13 mouse cellular contexts compared by ENCODE assay signal in genomic region chr3:88231061-88231641, GRCm38 (mm10). TPM values are rescaled to one million over a fixed set of nuclear protein-coding genes. Genes with fewer than 3 reads are reported as not detected.
DNase-seq lines count a peak whose midpoint lies in the region; ATAC-seq and TF ChIP-seq lines count a peak whose summit lies in the region.
"Had no signal": no experiment of that assay in that cellular context is flagged by ENCODE, and none has a peak within 500 bp of the region (broad histone marks: within the 10 kb centered on the region; RNA-seq: fewer than 3 reads in every experiment).

No protein-coding gene starts in this region.

- peak; percentile 47; the same call in 1 of the 2 replicates for ATAC-seq in kidney, embryonic 15.5 days (replicated peaks; ENCODE audit: low FRiP score)
- peak; percentile 73 for ATAC-seq in forebrain, embryonic 14.5 days
- peak; percentile 82 for ATAC-seq in midbrain, embryonic 14.5 days (ENCODE audit: low FRiP score, low TSS enrichment)
- ATAC-seq in lung, postnatal 0 days: no peak
- ATAC-seq: intestine, embryonic 15.5 days had no signal

- H3K27me3 ChIP-seq in kidney, embryonic 15.5 days: peaks cover 57% of the 10 kb centered on the region
- H3K27me3 ChIP-seq in forebrain, embryonic 14.5 days (replicated peaks; ENCODE audit: control insufficient read depth, insufficient read depth, low read length): no peaks in the 10 kb centered on the region
- no peaks in the 10 kb centered on the region for H3K27me3 ChIP-seq in midbrain, embryonic 14.5 days (ENCODE audit: control insufficient read depth, insufficient read depth, low read length)
- H3K27me3 ChIP-seq in heart, adult 2 months (ENCODE audit: control insufficient read depth, insufficient read depth, low read length): no peaks in the 10 kb centered on the region
- no peaks in the 10 kb centered on the region; the same call in 1 of the 2 replicates for H3K27me3 ChIP-seq in lung, postnatal 0 days (replicated peaks; ENCODE audit: insufficient read depth, low read length)

- no peak overlapping the region for H3K9ac ChIP-seq in kidney, embryonic 15.5 days
- peak overlapping the region; percentile 55 for H3K9ac ChIP-seq in forebrain, embryonic 14.5 days (ENCODE audit: low read length)
- H3K9ac ChIP-seq in midbrain, embryonic 14.5 days (replicated peaks; ENCODE audit: low read length): no peak overlapping the region; the same call in 1 of the 2 replicates
- no peak overlapping the region for H3K9ac ChIP-seq in heart, adult 2 months (ENCODE audit: low read depth, low read length)
- no peak overlapping the region for H3K9ac ChIP-seq in lung, postnatal 0 days (replicated peaks; ENCODE audit: low read depth)
- H3K9ac ChIP-seq: intestine, embryonic 15.5 days had no signal

- WGBS in kidney, embryonic 15.5 days: 47% methylated on average over 1 of the region's 1 CpGs
- WGBS in forebrain, embryonic 14.5 days: 14% methylated on average over 1 of the region's 1 CpGs
- WGBS in midbrain, embryonic 14.5 days: 23% methylated on average over 1 of the region's 1 CpGs
- 47% methylated on average over 1 of the region's 1 CpGs for WGBS in heart, adult 2 months
- no CpG with 5 or more reads among the region's 1 CpGs for WGBS in lung, postnatal 0 days

- H3K4me2 ChIP-seq in kidney, embryonic 15.5 days: no peak overlapping the region
- peak overlapping the region; percentile 23; the same call in 1 of the 2 replicates for H3K4me2 ChIP-seq in forebrain, embryonic 14.5 days (ENCODE audit: low read length)
- no peak overlapping the region for H3K4me2 ChIP-seq in midbrain, embryonic 14.5 days (ENCODE audit: low read length)
- H3K4me2 ChIP-seq in lung, postnatal 0 days (replicated peaks; ENCODE audit: low read depth, low read length): no peak overlapping the region
- H3K4me2 ChIP-seq: intestine, embryonic 15.5 days had no signal

- TF ChIP-seq CTCF in heart, adult 2 months (IDR thresholded peaks at IDR 0.05): no peak
- TF ChIP-seq CTCF in lung, postnatal 0 days (IDR thresholded peaks at IDR 0.05): no peak

- no peaks in the 10 kb centered on the region for H3K36me3 ChIP-seq in kidney, embryonic 15.5 days
- H3K36me3 ChIP-seq in forebrain, embryonic 14.5 days (ENCODE audit: control insufficient read depth, insufficient read depth, low read length): peaks cover 45% of the 10 kb centered on the region
- H3K36me3 ChIP-seq in midbrain, embryonic 14.5 days (ENCODE audit: control insufficient read depth, insufficient read depth, low read length): peaks cover 32% of the 10 kb centered on the region
- no peaks in the 10 kb centered on the region for H3K36me3 ChIP-seq in heart, adult 2 months (ENCODE audit: control insufficient read depth, insufficient read depth, low read length)
- no peaks in the 10 kb centered on the region for H3K36me3 ChIP-seq in lung, postnatal 0 days (ENCODE audit: insufficient read depth, low read length)
- H3K36me3 ChIP-seq: intestine, embryonic 15.5 days had no signal

- no peak overlapping the region for H3K27ac ChIP-seq in kidney, embryonic 15.5 days
- H3K27ac ChIP-seq in forebrain, embryonic 14.5 days (ENCODE audit: low read depth, low read length): peak overlapping the region; percentile 97
- H3K27ac ChIP-seq in midbrain, embryonic 14.5 days (replicated peaks; ENCODE audit: low read depth, low read length): peak overlapping the region; percentile 95
- H3K27ac ChIP-seq in heart, adult 2 months: no peak overlapping the region
- no peak overlapping the region for H3K27ac ChIP-seq in lung, postnatal 0 days (ENCODE audit: low read length)
- H3K27ac ChIP-seq: intestine, embryonic 15.5 days had no signal

- no peak for TF ChIP-seq POLR2A in heart, adult 2 months (IDR thresholded peaks at IDR 0.05; ENCODE audit: insufficient read depth, low read depth, low read length)

- H3K4me3 ChIP-seq in kidney, embryonic 15.5 days (replicated peaks): no peak overlapping the region
- H3K4me3 ChIP-seq in forebrain, embryonic 14.5 days (ENCODE audit: low read depth, low read length): no peak overlapping the region
- no peak overlapping the region for H3K4me3 ChIP-seq in midbrain, embryonic 14.5 days (replicated peaks; ENCODE audit: low read depth, low read length)
- no peak overlapping the region for H3K4me3 ChIP-seq in heart, adult 2 months
- no peak overlapping the region for H3K4me3 ChIP-seq in lung, postnatal 0 days (ENCODE audit: low read depth, low read length)
- H3K4me3 ChIP-seq: intestine, embryonic 15.5 days had no signal

- intact Hi-C loops in heart, adult 2 months (cut with DNase I): no loop called here

- no peaks in the 10 kb centered on the region for H3K79me2 ChIP-seq in heart, adult 2 months (replicated peaks; ENCODE audit: control insufficient read depth, insufficient read depth, low read length)

- TF ChIP-seq EP300 in heart, adult 2 months (IDR thresholded peaks at IDR 0.05; ENCODE audit: insufficient read depth, low read depth, low read length): no peak
- no peak for TF ChIP-seq EP300 in lung, postnatal 0 days (IDR thresholded peaks at IDR 0.05)

- peaks cover 34% of the 10 kb centered on the region for H3K4me1 ChIP-seq in kidney, embryonic 15.5 days
- H3K4me1 ChIP-seq in forebrain, embryonic 14.5 days (ENCODE audit: control insufficient read depth, insufficient read depth, low read length): peaks cover 80% of the 10 kb centered on the region
- H3K4me1 ChIP-seq in midbrain, embryonic 14.5 days (ENCODE audit: control insufficient read depth, insufficient read depth, low read length): peaks cover 55% of the 10 kb centered on the region
- no peaks in the 10 kb centered on the region for H3K4me1 ChIP-seq in heart, adult 2 months (ENCODE audit: control insufficient read depth, insufficient read depth, low read length)
- no peaks in the 10 kb centered on the region for H3K4me1 ChIP-seq in lung, postnatal 0 days (ENCODE audit: insufficient read depth, low read depth, low read length)
- H3K4me1 ChIP-seq: intestine, embryonic 15.5 days had no signal

- no peaks in the 10 kb centered on the region for H3K9me3 ChIP-seq in kidney, embryonic 15.5 days (replicated peaks)
- no peaks in the 10 kb centered on the region for H3K9me3 ChIP-seq in forebrain, embryonic 14.5 days (replicated peaks; ENCODE audit: control insufficient read depth, low read length)
- no peaks in the 10 kb centered on the region for H3K9me3 ChIP-seq in midbrain, embryonic 14.5 days (ENCODE audit: control insufficient read depth, low read length)
- no peaks in the 10 kb centered on the region for H3K9me3 ChIP-seq in lung, postnatal 0 days (ENCODE audit: low read length)
- H3K9me3 ChIP-seq: intestine, embryonic 15.5 days had no signal

- DNase-seq in kidney, postnatal 14 days: no peak
- DNase-seq in R1 (ENCODE audit: low read depth, low spot score): peak; percentile 96
- peak; percentile 91 for DNase-seq in forebrain, embryonic 14.5 days (ENCODE audit: low spot score)
- peak; percentile 77 for DNase-seq in midbrain, embryonic 14.5 days
- no peak for DNase-seq in heart, adult 2 months
- no peak for DNase-seq in lung, postnatal 0 days (ENCODE audit: low spot score)
- DNase-seq in urinary bladder, postnatal 10 days (ENCODE audit: low spot score): no peak
- DNase-seq: adrenal gland, postnatal 10 days; heart, adult 18-20 months; lung, postnatal 10 days had no signal

RNA-seq across cellular contexts. Expression of gene Rhbg, which starts 23.4 kb away (rescaled TPM):
- polyA plus RNA-seq in kidney, embryonic 15.5 days (2015; fragmentation: Nextera tagmentation; extraction: Ambion mirVana): 6.5 and 6.6 TPM in 2 replicates
- 0.25 TPM in 1 of 2 replicates, not detected in the other for polyA plus RNA-seq in forebrain, embryonic 14.5 days (2014; fragmentation: Nextera tagmentation; extraction: Ambion mirVana)
- 0.21 and 0.22 TPM in 2 replicates for polyA plus RNA-seq in midbrain, embryonic 14.5 days (2014; fragmentation: Nextera tagmentation; extraction: Ambion mirVana)
- not detected for total RNA-seq in heart, adult 2 months (2021)
- 0.20 TPM in 1 of 2 replicates, not detected in the other for polyA plus RNA-seq in heart, adult 2 months (2012; rRNA removed)
- 3.9 and 4.9 TPM in 2 replicates for polyA plus RNA-seq in lung, postnatal 0 days (2015; fragmentation: Nextera tagmentation; extraction: Ambion mirVana)
- total RNA-seq: left cerebral cortex, postnatal 36 days had no signal

RNA-seq across cellular contexts. Expression of gene Gm38392, which starts 55.9 kb away (rescaled TPM):
- polyA plus RNA-seq in kidney, embryonic 15.5 days (2015; fragmentation: Nextera tagmentation; extraction: Ambion mirVana): 2.5 and 2.9 TPM in 2 replicates
- polyA plus RNA-seq in forebrain, embryonic 14.5 days (2014; fragmentation: Nextera tagmentation; extraction: Ambion mirVana): 0.18 and 0.22 TPM in 2 replicates
- polyA plus RNA-seq in midbrain, embryonic 14.5 days (2014; fragmentation: Nextera tagmentation; extraction: Ambion mirVana): not detected in 2 replicates
- total RNA-seq in heart, adult 2 months (2021): under 1 TPM; 0.26 to 0.27 TPM
- polyA plus RNA-seq in heart, adult 2 months (2012; rRNA removed): 0.23 TPM in 1 of 2 replicates, not detected in the other
- 1.8 and 2.0 TPM in 2 replicates for polyA plus RNA-seq in lung, postnatal 0 days (2015; fragmentation: Nextera tagmentation; extraction: Ambion mirVana)

Comparison
In these comparisons a context has a peak if more than half of its experiments do, and no peak if none do; other contexts are left out.
1. H3K27ac ChIP-seq: peak in forebrain, embryonic 14.5 days (single experiment) and midbrain, embryonic 14.5 days (single experiment); none in kidney, embryonic 15.5 days (single experiment), heart, adult 2 months (single experiment) and lung, postnatal 0 days (single experiment).
2. DNase-seq: peak in R1 (single experiment), forebrain, embryonic 14.5 days (single experiment) and midbrain, embryonic 14.5 days (single experiment); none in kidney, postnatal 14 days (single experiment), heart, adult 2 months (0 of 2), lung, postnatal 0 days (single experiment) and urinary bladder, postnatal 10 days (single experiment).